ENCODE assay signal across 8 mouse cellular contexts in genomic region chr19:5804371-5804899, GRCm38 (mm10). TPM values are rescaled to one million over a fixed set of nuclear protein-coding genes. Genes with fewer than 3 reads are reported as not detected.
DNase-seq lines count a peak whose midpoint lies in the region; ATAC-seq and TF ChIP-seq lines count a peak whose summit lies in the region.

No protein-coding gene starts in this region.

- peak overlapping the region; percentile 96 for H3K27ac ChIP-seq in spleen, adult 2 months (ENCODE audit: insufficient read depth, low read length)
- H3K27ac ChIP-seq in heart, embryonic 13.5 days (replicated peaks): peak overlapping the region; percentile 100
- H3K27ac ChIP-seq in liver, embryonic 15.5 days (replicated peaks): peak overlapping the region; percentile 99

- TF ChIP-seq CTCF in spleen, adult 2 months (IDR thresholded peaks at IDR 0.05; ENCODE audit: extremely low read depth, insufficient read depth, insufficient read length, insufficient replicate concordance): no peak

- H3K4me3 ChIP-seq in spleen, adult 2 months (ENCODE audit: extremely low read depth, insufficient read depth, insufficient read length): no peak overlapping the region
- H3K4me3 ChIP-seq in heart, embryonic 13.5 days: 0 out of 2 replicates have a peak overlapping the region, but pooled peaks have one; percentile 95
- peak overlapping the region; percentile 84 for H3K4me3 ChIP-seq in liver, embryonic 15.5 days (replicated peaks)

- 16% methylated on average over 8 of the region's 8 CpGs for WGBS in spleen, adult 2 months
- WGBS in heart, embryonic 13.5 days: 30% methylated on average over 8 of the region's 8 CpGs
- 35% methylated on average over 8 of the region's 8 CpGs for WGBS in liver, embryonic 15.5 days (ENCODE audit: insufficient replicate concordance)

- ATAC-seq in heart, embryonic 13.5 days (ENCODE audit: extremely low read depth, insufficient number of reproducible peaks, low FRiP score, low TSS enrichment): no peak
- ATAC-seq in liver, embryonic 15.5 days (ENCODE audit: insufficient read depth): no peak

- DNase-seq in frontal cortex, adult 2 months (ENCODE audit: extremely low spot score in 1 of 2, low spot score in 1 of 2): peak; percentile 61 to 82
- DNase-seq in frontal cortex, postnatal 25 days (ENCODE audit: low spot score in 2 of 2): no peak
- DNase-seq in spleen, adult 2 months (ENCODE audit: low read depth in 1 of 2, low spot score in 2 of 2): peak in 1 of 2 experiments; percentile 41
- no peak for DNase-seq in spleen, adult 18-20 months
- peak; percentile 57 for DNase-seq in thymus, postnatal 25 days
- no peak for DNase-seq in urinary bladder, adult 18-20 months (ENCODE audit: low spot score in 2 of 2)

- no peak for TF ChIP-seq POLR2A in spleen, adult 2 months (IDR thresholded peaks at IDR 0.05; ENCODE audit: low read depth, low read length)

- H3K4me2 ChIP-seq in heart, embryonic 13.5 days: peak overlapping the region; percentile 84
- peak overlapping the region; percentile 93 for H3K4me2 ChIP-seq in liver, embryonic 15.5 days

- H3K9ac ChIP-seq in heart, embryonic 13.5 days: peak overlapping the region; percentile 92
- H3K9ac ChIP-seq in liver, embryonic 15.5 days: peak overlapping the region; percentile 96

- H3K36me3 ChIP-seq in spleen, adult 2 months (ENCODE audit: control insufficient read depth, insufficient read depth, low read length): peaks cover 13% of the 10 kb centered on the region
- H3K36me3 ChIP-seq in heart, embryonic 13.5 days: peaks cover 12% of the 10 kb centered on the region
- peaks cover 18% of the 10 kb centered on the region for H3K36me3 ChIP-seq in liver, embryonic 15.5 days (replicated peaks)

- H3K4me1 ChIP-seq in spleen, adult 2 months (ENCODE audit: control insufficient read depth, insufficient read depth, insufficient read length): peaks cover 16% of the 10 kb centered on the region; the same call in 1 of the 2 replicates
- peaks cover 60% of the 10 kb centered on the region for H3K4me1 ChIP-seq in heart, embryonic 13.5 days
- peaks cover 58% of the 10 kb centered on the region for H3K4me1 ChIP-seq in liver, embryonic 15.5 days (replicated peaks)

- H3K9me3 ChIP-seq in heart, embryonic 13.5 days: no peaks in the 10 kb centered on the region
- H3K9me3 ChIP-seq in liver, embryonic 15.5 days (replicated peaks): no peaks in the 10 kb centered on the region

- no peaks in the 10 kb centered on the region for H3K27me3 ChIP-seq in spleen, adult 2 months (ENCODE audit: control insufficient read depth, insufficient read depth, low read length)
- H3K27me3 ChIP-seq in heart, embryonic 13.5 days (replicated peaks): no peaks in the 10 kb centered on the region
- no peaks in the 10 kb centered on the region for H3K27me3 ChIP-seq in liver, embryonic 15.5 days

RNA-seq across cellular contexts. Expression of gene Scyl1, which starts 33.2 kb away (rescaled TPM):
- polyA plus RNA-seq in frontal cortex, adult 2 months (2012; rRNA removed): 111 and 120 TPM in 2 replicates
- polyA plus RNA-seq in spleen, adult 2 months (2012; rRNA removed): 65.4 and 68.0 TPM in 2 replicates
- 55.8 and 59.6 TPM in 2 replicates for polyA plus RNA-seq in heart, embryonic 13.5 days (2015; fragmentation: Nextera tagmentation; extraction: Ambion mirVana)
- 21.1 and 24.4 TPM in 2 replicates for polyA plus RNA-seq in liver, embryonic 15.5 days (2015; fragmentation: Nextera tagmentation; extraction: Ambion mirVana)

Comparison
In these comparisons a context has a peak if more than half of its experiments do, and no peak if none do; other contexts are left out.
1. DNase-seq: peak in frontal cortex, adult 2 months (2 of 2) and thymus, postnatal 25 days (single experiment); none in frontal cortex, postnatal 25 days (0 of 2), spleen, adult 18-20 months (0 of 2) and urinary bladder, adult 18-20 months (0 of 2).
2. Peak in every context shown above with its lines, with median percentiles within 50 percentile points of each other: H3K27ac ChIP-seq.